Mouse (Mus musculus) ES-E14 (cell line): ENCODE measurements around the gene Ank3. TPM values are rescaled to one million over a fixed set of nuclear protein-coding genes. Genes with fewer than 3 reads are reported as not detected.
A peak's percentile ranks its signal among the peaks of the same experiment; 100 is the strongest.

ENCODE experiments used
- DNase-seq: peaks from one replicate; pipeline ENCODE4 v3.0.0-alpha.2; 2013; ENCODE audit warnings: low read depth, low spot score
- H3K27ac ChIP-seq: 2 replicates; pipeline ENCODE4 v1.5.1; 2012; ENCODE audit warnings: low read depth, mild to moderate bottlenecking, low read length, moderate library complexity, mixed read lengths; ENCODE audit not compliant: poor library complexity, insufficient read depth, severe bottlenecking
- H3K36me3 ChIP-seq: 2 replicates; pipeline ENCODE4 v1.6.1; 2012; ENCODE audit warnings: mild to moderate bottlenecking, low read length, moderate library complexity, mixed read lengths; ENCODE audit not compliant: control insufficient read depth, poor library complexity, insufficient read depth, severe bottlenecking
- H3K4me1 ChIP-seq, 2 experiments: fragments of 150-350 bp in 1 of 2; sonication (generic) in 1 of 2; 2 replicates each; pipeline ENCODE4 v1.6.1; 2012; ENCODE audit warnings: low read length in 2 of 2, mild to moderate bottlenecking in 1 of 2, mixed read lengths in 1 of 2; ENCODE audit not compliant: control insufficient read depth in 2 of 2, insufficient read depth in 2 of 2, poor library complexity in 1 of 2
- H3K4me3 ChIP-seq, 2 experiments: fragments of 150-350 bp in 1 of 2; sonication (generic) in 1 of 2; 2 replicates each; pipeline ENCODE4 v1.5.1; 2012; ENCODE audit warnings: low read length in 2 of 2, low read depth in 1 of 2, mild to moderate bottlenecking in 1 of 2, mixed read lengths in 1 of 2; ENCODE audit not compliant: insufficient read depth in 1 of 2, poor library complexity in 1 of 2, severe bottlenecking in 1 of 2
- H3K9ac ChIP-seq: 2 replicates; pipeline ENCODE4 v1.6.1; 2012; ENCODE audit warnings: low read depth, mild to moderate bottlenecking, low read length, mixed read lengths; ENCODE audit not compliant: poor library complexity, insufficient read depth, severe bottlenecking
- H3K9me3 ChIP-seq: fragments of 150-350 bp; sonication (generic); 2 replicates; pipeline ENCODE4 v1.6.1; 2012; ENCODE audit warnings: low read depth, mild to moderate bottlenecking, low read length; ENCODE audit not compliant: control insufficient read depth, insufficient read depth
- CHD2 ChIP-seq: IDR thresholded peaks from 2 replicates; pipeline ENCODE4 v1.6.1; 2014; ENCODE audit warnings: mild to moderate bottlenecking, low read depth, low read length, inconsistent platforms
- HCFC1 ChIP-seq: IDR thresholded peaks from 2 replicates; pipeline ENCODE4 v1.6.1; 2012; ENCODE audit warnings: low read length, inconsistent platforms, borderline replicate concordance; ENCODE audit not compliant: insufficient read depth
- MAFK ChIP-seq: IDR thresholded peaks from 2 replicates; pipeline ENCODE4 v1.6.1; 2014; ENCODE audit warnings: mild to moderate bottlenecking, low read depth, low read length, inconsistent platforms; ENCODE audit not compliant: insufficient read depth
- ZC3H11A ChIP-seq: IDR thresholded peaks from 2 replicates; pipeline ENCODE4 v1.6.1; 2012; ENCODE audit warnings: low read depth, mild to moderate bottlenecking, inconsistent platforms, low read length, borderline replicate concordance
- ZNF384 ChIP-seq: IDR thresholded peaks from 2 replicates; pipeline ENCODE4 v1.6.1; 2012; ENCODE audit warnings: low read depth, low read length, inconsistent platforms
- in situ Hi-C, 2 experiments: fragments of 600-800 bp; cut with MboI; formaldehyde crosslinking; loops; one replicate each; pipeline ENCODE4 v1.15.1; 2025; ENCODE audit warnings: low sequenced_read_pairs in 2 of 2, inconsistent platforms in 1 of 2; ENCODE audit not compliant: unreplicated experiment in 2 of 2
- total RNA-seq: library from RNA; depleted of rRNA; stranded (reverse); fragments of 300-350 nt; gene quantifications from 2 replicates; pipeline ENCODE4 v1.2.3, GENCODE M21; 2012

The Ank3 gene
- total RNA-seq, 1 experiment, result 6.5 TPM

GRCm38 (mm10) chr10:69785235-69785634 is 386.7 kb downstream of the Ank3 start:
- 0 out of 4 replicates have a peak, but pooled peaks cover 0 to 5% of the 10 kb centered on the region in 2 experiments for H3K4me1 ChIP-seq
- DNase-seq, result no peak
- H3K4me3 ChIP-seq, result no peak overlapping the region
- H3K36me3 ChIP-seq, result no peaks in the 10 kb centered on the region
- no peak for TF ChIP-seq MAFK
- TF ChIP-seq ZC3H11A, result no peak
- TF ChIP-seq HCFC1, result no peak
- TF ChIP-seq CHD2, result no peak
- no peak for TF ChIP-seq ZNF384
- in situ Hi-C loops, result no loop called here
- H3K27ac ChIP-seq, result no peak overlapping the region
- H3K9ac ChIP-seq, result no peak overlapping the region
- H3K9me3 ChIP-seq, result no peaks in the 10 kb centered on the region

GRCm38 (mm10) chr10:69785692-69786091 is 387.1 kb downstream of the Ank3 start:
- Histone ChIP-seq H3K27ac (no peak overlapping the region), H3K4me3 (no peak overlapping the region), H3K4me1 (0 out of 4 replicates have a peak, but pooled peaks cover 0 to 5% of the 10 kb centered on the region in 2 experiments), H3K9me3 (no peaks in the 10 kb centered on the region), H3K36me3 (no peaks in the 10 kb centered on the region), H3K9ac (no peak overlapping the region)
- in situ Hi-C loops, result no loop called here
- no peak for DNase-seq
- no peak for TF ChIP-seq CHD2
- no peak for TF ChIP-seq ZNF384
- no peak for TF ChIP-seq ZC3H11A
- TF ChIP-seq MAFK, result no peak

GRCm38 (mm10) chr10:69786220-69786993 is 387.8 kb downstream of the Ank3 start:
- no peak for DNase-seq
- H3K9ac ChIP-seq, result no peak overlapping the region
- no peaks in the 10 kb centered on the region for H3K36me3 ChIP-seq
- H3K4me3 ChIP-seq, result no peak overlapping the region
- TF ChIP-seq HCFC1 (no peak), ZNF384 (peak; percentile 80)
- 0 out of 4 replicates have a peak, but pooled peaks cover 0 to 5% of the 10 kb centered on the region in 2 experiments for H3K4me1 ChIP-seq
- in situ Hi-C loops, result no loop called here
- no peak overlapping the region for H3K27ac ChIP-seq
- no peaks in the 10 kb centered on the region for H3K9me3 ChIP-seq

- no peak overlapping the region for H3K4me3 ChIP-seq
- in situ Hi-C loops, result no loop called here
- no peak overlapping the region for H3K27ac ChIP-seq
- H3K36me3 ChIP-seq, result no peaks in the 10 kb centered on the region
- 0 out of 4 replicates have a peak, but pooled peaks cover 0 to 4% of the 10 kb centered on the region in 2 experiments for H3K4me1 ChIP-seq
- TF ChIP-seq HCFC1 (no peak), ZC3H11A (no peak), MAFK (no peak), CHD2 (no peak), ZNF384 (no peak)
- no peak overlapping the region for H3K9ac ChIP-seq
- no peak for DNase-seq
- no peaks in the 10 kb centered on the region for H3K9me3 ChIP-seq
Measured at GRCm38 (mm10) chr10:69787379-69787778, 388.8 kb downstream of the Ank3 start.
